Mouse (Mus musculus): Measurements from ENCODE around the gene Zbtb14.

The Zbtb14 gene

DNA sequence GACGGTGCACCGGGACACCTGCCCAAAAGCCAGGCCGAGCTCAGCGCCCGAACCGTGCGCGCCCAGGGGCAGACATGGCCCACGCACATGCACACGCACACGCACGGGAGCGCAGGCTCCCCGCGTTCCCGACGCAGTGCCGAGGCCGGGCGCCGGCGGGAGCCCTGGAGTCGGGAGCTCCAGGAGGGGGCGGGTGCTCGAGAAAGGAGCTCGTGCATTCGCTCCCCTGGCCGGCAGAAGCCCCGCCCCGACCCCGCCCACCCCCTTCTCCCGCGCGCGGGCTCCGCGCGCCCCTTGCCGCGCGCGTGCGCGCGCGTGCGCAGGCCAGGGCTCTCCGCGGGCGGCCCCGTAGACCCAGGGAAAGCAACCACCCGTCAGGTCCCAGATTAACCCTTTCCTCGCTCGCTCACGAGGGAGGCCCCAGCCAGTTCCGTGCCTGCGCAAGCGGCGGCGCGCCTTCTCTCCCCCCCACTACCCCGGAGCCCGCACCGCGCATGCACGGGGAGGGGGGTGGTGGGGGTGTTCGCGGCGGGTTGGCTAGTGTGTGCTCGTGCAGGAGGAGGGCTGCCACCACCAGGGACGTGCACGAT, at the start of gene Zbtb14:
Zbtb14 (plus strand) TSS at position 540 of the 590 bp plus-strand sequence.
- DNase-seq (ENCODE audit: extremely low read depth, low read depth, low spot score): peak; percentile 49

DNA sequence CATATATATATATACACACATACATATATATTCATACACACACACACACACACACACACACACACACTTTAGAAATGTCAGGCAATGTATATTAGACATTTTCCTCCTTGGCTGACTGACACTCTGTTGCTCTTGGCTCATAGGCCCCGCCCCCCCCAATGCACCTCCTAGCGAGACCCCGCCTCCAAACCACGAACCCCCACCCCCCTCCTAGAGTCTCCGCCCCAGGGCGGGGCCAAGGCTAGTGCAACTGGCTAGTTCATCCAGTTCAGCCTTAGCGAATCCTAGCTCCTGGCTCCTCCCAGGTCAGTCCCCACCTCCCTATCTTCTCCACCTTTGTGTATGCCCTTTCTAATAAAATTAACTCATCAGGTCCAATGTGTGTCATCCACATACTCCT, 36.8 kb upstream of the Zbtb14 start:
- no peak for DNase-seq (ENCODE audit: extremely low read depth, low read depth, low spot score)

DNA sequence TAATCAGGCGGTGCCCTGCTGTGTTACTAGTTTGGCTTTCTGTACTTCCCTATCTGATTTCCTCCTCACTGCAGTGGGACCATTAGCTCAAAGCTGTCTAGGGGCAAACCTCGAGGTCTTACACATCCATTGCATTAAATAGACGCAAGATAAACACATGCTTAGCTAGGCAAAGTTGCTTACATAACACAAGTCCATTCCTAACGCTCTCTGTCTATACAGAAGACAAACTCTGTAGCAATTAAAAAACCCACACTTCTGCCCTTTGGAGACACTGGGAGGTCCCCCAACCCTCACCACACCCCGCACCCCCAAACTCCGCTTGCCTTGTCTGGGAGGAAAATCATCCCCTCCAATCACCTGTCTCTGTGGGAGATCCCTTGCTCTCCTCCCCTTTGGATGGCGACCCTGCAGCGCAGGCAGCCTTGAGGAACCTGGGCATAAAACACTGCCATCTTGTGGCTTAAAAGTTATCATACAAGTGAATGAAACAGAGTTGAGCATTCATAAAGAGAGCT, 33.8 kb upstream of the Zbtb14 start:
- DNase-seq (ENCODE audit: extremely low read depth, low read depth, low spot score): no peak

DNA sequence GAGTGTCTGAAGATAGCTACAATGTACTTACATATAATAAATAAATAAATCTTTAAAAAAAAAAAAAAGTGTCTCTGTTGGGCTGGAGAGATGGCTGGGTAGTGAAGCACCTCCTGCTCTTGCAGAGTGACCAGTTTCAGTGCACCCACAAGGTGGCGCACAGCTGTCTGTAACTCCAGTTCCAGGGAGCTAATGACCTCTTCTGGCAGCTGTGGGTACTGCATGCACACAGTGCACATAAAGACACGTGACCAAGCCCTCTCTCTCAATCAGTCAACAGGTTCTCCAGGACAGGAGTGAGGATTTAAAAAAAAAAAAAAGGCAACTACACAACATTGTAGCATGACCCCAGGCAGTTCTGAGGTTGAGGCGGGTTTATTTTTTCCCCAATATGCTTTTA, 17.8 kb upstream of the Zbtb14 start:
- no peak for DNase-seq (ENCODE audit: extremely low read depth, low read depth, low spot score)

DNA sequence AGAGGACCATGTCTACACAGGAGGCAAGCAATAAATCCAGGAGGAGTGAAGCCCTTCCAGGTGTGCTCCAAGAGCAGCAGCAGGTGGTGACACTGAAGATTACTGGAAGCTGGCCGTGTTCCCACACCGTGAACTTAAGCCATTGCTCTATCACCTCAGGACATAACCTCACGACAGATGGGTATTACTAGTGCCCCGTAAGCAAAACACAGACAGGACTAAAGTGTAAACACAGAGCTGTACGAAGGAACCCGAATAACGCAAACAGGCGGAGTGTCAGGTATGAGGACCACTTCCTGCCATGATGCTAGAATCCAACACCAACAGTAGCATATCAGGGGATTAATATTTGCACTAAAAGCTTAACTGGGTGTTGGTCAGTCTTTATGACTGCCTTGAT, 2.0 kb upstream of the Zbtb14 start:
- no peak for DNase-seq (ENCODE audit: extremely low read depth, low read depth, low spot score)

DNA sequence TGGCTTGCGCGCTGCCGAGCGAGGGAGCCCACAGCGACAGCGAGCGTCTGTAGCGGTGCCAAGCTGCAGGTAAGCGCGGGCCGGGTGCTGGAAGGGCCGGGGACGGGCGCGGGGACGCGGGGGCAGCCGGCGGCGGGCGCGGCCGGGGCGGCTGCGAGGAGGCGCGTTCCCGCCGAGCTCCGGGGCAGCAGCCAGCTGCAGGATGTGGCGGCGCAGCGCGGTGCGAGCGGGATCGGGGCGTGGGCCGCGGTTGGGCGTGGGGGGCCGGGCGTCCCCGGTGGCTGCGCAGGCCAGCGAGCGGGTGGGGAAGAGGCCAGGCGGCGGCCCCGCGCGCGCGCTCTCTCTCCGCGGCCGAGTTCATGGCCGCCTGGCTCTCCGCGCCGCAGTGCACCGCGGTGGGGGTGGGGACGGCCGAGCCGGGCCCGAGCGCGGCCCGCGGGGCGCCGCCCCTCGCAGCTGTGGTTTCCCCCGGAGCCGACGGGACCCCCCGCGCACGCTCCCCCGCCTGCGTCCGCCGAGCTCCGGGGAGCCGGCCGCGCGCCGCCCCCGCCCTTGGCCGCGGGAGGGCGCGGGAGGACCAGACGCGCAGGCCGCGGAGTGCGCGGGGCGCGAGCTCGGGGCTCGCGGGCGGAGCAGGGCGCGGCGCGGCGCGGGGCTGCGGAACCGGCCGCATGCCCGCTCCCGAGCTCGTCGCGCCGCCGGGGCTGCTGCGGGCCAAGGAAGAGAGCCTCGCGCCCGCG, 521 bp downstream of the Zbtb14 start:
- no peak for DNase-seq (ENCODE audit: extremely low read depth, low read depth, low spot score)

DNA sequence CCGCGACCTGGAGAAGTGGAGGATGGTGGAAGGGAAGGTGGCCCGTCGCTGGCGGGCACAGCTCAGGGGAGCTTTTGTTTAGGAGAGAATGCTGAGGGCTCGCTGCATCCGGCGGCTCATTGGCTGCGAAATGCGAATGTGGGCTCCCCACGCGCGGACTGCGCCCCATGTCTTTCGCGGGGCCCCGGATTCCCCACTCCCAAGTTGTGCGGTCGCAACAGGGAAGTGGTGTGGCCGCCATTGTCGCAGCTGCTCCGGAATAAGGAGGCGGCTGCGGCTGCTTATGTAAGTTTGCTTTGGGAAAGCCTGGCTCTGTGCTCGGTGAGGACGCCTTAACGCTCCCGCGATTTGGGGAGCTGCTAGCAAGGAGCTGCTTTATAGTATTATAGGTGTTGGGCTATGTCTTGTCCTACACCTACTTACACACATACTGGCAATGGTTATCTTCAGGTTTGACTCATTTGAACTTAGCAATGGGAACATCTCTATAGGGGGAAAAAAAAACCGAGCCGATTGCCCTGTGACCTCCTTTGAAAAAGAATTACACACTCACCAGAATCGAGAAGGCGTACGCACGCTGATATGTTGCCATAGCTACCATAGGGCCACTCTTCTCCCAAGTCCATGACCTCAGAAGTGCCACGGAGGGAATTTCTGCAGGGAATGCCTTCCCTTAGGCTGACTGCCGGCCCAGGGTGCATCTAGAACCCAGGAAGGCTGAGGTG, 1.3 kb downstream of the Zbtb14 start:
- DNase-seq (ENCODE audit: extremely low read depth, low read depth, low spot score): no peak

DNA sequence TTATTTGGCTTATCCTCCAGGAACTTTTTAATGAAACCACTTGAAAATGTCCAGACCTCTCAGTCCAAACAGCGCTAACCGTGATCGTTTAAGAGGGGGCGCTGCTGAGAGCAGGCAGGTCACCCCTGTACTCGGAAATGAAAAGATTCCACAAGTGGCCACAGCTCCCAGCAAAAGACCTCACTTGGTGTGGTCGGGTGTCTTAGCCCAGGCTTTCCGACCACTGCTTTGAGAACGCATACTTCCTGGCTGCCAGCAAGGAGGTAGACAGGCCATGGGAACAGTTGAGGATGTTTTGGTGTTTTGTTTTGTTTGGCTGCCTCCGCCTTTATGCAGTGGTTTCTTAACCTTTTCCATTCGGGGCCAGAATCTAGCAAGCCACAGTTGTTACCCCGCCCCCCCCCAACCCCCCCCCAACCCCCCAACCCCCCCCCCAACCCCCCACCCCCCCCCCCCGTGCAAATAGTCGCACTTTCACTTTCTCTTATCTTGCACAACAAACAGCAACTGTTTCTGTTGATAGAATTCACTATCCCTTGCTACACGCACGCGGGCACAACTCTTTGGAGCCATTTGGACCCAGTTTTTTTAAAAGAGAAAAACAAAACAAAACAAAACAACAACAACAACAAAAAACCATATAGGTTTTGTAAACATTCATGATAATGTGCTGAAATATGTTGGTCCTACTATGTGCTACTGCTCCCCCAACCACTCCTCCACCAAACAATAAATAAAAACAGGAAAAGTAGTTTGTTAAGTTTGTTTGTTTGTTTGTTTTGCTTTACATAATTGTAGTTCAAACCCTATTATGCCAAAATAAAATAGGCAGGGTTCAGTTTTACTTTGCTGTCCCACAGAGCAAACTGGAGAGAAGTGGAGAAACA, 13.5 kb downstream of the Zbtb14 start:
- no peak for DNase-seq (ENCODE audit: extremely low read depth, low read depth, low spot score)

DNA sequence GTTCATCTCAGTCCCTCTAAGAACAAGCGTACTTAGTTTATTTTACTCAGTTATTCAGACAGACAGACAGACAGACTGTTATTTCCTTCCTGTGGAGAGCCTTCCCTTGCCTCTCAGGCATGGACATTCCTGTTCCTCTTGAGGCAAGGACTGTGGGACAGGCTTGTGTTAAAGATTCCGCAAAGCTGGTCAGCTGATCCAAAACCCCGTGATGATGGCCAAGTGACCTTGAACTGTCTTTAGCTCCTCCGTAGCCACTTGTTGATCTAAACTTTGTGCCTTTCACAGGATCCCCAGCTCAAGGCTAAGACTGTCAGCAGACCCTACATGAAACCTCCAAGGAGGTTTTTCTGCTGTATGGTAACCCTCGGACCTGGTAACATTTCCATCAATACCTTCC, 14.3 kb downstream of the Zbtb14 start:
- DNase-seq (ENCODE audit: extremely low read depth, low read depth, low spot score): no peak

DNA sequence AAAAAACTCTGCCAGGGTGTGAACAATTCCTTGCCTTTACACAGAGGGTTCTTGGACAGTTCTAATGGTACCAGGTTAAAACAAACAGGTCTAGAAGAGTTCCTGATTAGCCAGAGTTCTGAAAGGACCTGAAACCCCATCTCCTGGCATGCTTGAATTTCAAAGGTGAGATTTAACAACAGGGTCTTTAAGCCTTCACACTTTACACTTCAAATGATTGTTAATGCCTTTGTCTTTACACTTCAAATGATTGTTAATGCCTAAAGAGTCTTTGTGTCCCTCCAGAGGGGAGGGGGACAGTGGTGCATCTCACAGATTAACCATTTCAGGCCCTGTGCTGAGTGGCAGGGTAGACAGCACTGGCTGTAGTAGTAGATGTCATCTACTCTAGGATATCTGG, 15.2 kb downstream of the Zbtb14 start:
- DNase-seq (ENCODE audit: extremely low read depth, low read depth, low spot score): no peak

DNA sequence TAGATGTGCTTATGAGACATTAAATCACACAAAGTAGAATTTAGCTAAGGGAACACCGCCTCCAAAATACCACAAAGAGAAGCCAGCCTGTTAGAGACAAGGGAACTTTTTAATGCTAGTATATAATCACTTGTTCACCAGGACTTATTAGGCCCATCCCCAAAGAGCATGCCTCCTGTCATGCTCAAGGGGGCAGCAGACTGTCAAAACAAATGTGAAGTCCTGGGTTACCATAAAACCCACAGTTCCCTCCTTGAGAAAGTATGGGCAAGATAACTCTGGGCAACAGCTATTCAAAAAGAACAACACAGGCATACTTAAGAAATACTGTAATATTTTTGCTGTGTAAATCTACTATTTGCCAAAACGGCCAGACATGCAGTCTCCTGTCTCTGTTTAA, 18.3 kb downstream of the Zbtb14 start:
- no peak for DNase-seq (ENCODE audit: extremely low read depth, low read depth, low spot score)

DNA sequence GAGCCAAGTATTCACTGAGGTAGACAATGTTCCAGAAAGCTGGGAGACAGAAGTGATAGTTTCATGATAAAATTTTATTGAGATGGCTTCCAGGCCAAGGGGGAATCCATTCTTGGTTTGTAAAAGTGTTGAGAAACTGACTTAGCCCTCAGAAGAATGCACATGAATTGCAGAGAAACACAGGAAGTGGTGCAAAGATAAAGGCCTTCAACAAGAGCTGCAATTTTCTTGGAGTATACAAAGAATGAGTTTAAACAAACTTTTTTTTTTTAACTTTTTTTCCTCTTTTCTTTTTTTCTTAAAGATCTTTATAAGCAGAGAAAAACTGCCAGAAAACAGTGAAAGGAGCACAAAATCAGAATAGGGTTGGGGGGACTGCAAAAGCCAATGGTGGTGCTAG, 33.3 kb downstream of the Zbtb14 start:
- DNase-seq (ENCODE audit: extremely low read depth, low read depth, low spot score): no peak

DNA sequence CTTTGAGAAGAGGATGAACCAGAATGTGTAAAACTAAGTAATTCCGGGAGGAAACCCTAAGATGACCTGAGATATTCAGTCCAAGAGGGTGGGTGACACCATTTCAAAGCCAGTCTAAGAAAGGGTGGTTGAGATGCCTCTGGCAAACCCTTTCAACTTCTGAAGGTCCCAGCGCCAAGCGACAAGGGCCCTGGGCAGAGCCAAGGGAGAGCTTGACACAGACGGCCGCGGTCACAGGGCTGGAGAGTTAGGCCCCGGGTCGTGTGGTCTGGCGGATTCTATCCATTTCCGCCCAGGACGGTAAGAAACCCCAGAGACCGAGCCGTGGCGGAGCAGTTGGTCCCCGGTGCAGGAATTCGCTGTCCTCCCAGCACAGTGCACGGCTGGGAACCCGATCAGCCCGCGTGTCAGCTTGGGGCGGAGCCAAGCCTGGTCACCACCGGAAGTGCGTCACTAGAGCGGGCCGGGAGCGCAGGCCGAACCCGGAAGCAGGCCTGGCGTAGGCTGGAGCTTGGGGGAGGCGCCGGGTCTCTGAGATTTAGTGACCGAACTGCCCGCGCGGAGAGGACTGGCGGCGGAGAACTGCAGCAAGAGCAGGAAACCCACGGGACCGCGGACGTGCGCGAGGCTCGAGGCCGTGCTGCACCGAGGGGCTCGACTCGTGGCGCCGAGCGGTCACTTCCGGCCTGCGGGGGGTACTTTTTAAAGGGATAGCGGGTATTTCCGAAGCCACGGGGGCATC, 34.2 kb downstream of the Zbtb14 start:
- no peak for DNase-seq (ENCODE audit: extremely low read depth, low read depth, low spot score)

DNA sequence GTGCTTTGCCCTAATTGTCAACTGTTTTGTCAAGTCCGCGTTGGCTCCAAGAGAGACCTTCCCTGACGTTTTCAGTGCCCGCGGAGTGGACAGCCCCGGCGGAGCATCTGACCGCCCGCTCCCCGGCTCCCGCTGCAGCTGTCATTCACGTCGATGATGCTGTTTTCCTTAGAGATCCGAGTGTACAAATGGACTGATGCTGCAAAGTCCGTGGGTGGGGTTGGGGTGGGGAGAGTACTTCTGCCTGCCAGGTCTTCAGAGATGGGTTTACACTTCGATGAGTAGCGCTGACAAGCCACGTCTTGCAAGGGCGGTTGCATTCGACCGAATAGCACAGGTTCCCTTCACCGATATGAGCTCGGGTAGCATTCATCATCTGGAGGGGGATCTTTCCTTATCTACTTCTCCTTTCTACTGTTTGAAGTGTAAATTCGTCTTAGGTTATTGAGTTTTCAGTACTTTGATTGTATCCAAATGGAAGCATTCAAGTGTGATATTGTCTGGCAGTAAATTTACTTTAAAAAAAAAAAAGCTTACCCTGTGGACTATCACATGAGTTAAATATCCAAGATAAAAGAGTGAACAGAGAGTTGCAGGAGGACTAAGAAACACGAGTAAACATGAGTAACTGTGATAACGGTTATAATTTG, 35.0 kb downstream of the Zbtb14 start:
- DNase-seq (ENCODE audit: extremely low read depth, low read depth, low spot score): no peak

DNA sequence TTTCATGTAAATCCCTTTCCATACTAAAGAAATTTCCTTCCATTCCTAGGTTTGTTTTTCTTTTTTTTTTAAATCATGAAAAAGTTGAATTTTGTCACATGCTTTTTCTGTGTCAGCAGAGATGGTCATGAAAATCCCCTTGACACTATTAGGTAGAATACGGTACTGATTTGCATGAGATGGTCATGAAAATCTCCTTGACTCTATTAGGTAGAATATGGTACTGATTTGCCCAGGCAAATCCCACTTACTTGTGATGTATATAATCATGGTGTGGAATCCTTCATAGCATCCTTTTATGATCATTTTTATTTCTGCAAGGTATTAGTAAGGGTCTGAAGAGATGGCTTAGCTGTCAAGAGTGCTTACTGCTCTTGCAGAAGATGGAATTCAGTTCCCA, 38.7 kb downstream of the Zbtb14 start:
- no peak for DNase-seq (ENCODE audit: extremely low read depth, low read depth, low spot score)

DNA sequence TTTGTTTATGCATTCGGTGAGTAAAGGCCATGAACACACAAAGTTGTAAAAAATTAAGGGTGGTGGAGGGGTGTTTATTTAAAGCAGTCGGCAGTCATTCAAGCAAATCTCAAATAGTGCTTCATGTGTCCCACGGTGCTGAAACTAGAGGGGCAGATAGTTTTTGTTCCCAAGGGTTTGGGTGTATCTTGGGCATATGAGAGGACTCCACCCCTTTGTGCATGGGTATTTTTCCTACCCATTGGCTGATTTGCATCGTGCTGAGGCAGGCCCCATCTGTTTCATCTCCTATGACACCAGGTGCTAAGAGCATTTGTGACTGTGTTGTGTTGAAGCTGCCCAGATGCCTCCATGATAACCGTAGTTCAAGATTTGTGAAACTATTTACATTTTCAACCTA, 55.0 kb downstream of the Zbtb14 start:
- no peak for DNase-seq (ENCODE audit: extremely low read depth, low read depth, low spot score)

DNA sequence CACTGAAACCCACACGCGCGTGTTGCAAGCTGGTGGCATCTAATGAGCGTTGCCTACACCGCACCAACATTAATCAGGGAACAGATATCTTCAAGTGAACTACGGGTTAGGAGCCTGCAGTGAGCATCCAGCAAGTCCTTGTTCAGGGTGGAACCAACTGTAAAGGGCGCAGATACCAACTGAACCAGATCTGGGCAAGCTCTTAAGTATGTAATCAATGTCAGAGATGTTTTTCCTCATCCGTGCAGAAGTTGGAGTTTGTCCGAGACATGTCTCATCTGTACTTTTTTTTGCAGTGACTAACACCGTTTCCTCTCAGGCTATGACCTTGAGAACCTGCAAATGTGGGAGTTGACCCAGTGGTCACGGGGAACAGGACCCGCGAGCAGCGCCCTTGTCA, 55.6 kb downstream of the Zbtb14 start:
- DNase-seq (ENCODE audit: extremely low read depth, low read depth, low spot score): no peak

DNA sequence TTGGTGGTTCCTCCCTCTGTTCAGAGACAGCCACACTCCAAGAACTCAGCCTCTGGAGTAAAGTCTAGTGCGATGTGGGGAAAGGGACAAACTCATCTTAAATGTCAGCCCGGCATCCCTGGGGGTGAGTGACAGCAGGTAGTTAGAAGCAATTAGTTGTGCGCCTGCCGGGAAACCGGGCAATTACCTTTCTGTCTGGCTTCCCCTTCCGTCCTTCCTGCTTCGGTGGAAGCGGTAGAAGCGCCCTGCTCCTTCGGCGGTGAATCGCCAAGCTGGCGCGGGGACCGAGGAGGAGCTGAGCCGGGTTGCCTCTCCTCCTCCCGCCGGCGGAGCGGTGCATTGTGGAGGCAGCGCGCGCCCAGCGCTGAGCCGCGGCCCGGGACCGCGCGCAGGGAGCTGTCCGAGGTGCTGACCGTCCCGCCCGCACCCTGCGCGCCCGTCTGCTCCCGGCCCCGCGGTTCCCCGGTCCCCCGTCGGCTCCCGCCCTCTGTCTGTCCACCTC, 56.2 kb downstream of the Zbtb14 start, which contains the start of gene Akain1:
Akain1 (plus strand) TSS at position 337 of the 502 bp plus-strand sequence.
- DNase-seq (ENCODE audit: extremely low read depth, low read depth, low spot score): no peak

Measured in fat pad, adult 2 months (tissue).